ENCODE assay signal across 23 mouse cellular contexts in genomic region chr14:35574489-35574888, GRCm38 (mm10).
"Had no signal": no experiment of that assay in that cellular context is flagged by ENCODE, and none has a peak within 500 bp of the region (broad histone marks: within the 10 kb centered on the region; RNA-seq: fewer than 3 reads in every experiment).

No protein-coding gene starts in this region.

- H3K4me1 ChIP-seq: heart, embryonic 10.5 days; heart, embryonic 12.5 days; hindbrain, embryonic 10.5 days; hindbrain, embryonic 12.5 days; intestine, embryonic 15.5 days; limb, embryonic 13.5 days; limb, embryonic 15.5 days; liver, embryonic 12.5 days had no signal

- H3K4me3 ChIP-seq: gastrocnemius, adult 2 months; heart, adult 2 months; heart, embryonic 10.5 days; heart, embryonic 12.5 days; hindbrain, embryonic 10.5 days; hindbrain, embryonic 12.5 days; intestine, embryonic 15.5 days; limb, embryonic 13.5 days; limb, embryonic 15.5 days; liver, embryonic 12.5 days had no signal

- H3K9me3 ChIP-seq: heart, embryonic 10.5 days; heart, embryonic 12.5 days; hindbrain, embryonic 10.5 days; hindbrain, embryonic 12.5 days; intestine, embryonic 15.5 days; limb, embryonic 13.5 days; limb, embryonic 15.5 days; liver, embryonic 12.5 days had no signal

- DNase-seq: gastrocnemius, adult 2 months; gastrocnemius, postnatal 10 days; gastrocnemius, postnatal 25 days; heart, adult 2 months; heart, postnatal 10 days; heart, postnatal 4 days; kidney, adult 18-20 months; kidney, adult 8-10 months; kidney, postnatal 10 days; kidney, postnatal 25 days; layer of hippocampus, adult 9-11 months; layer of hippocampus, postnatal 36 days; left cerebral cortex, postnatal 4 days had no signal

- H3K9ac ChIP-seq: heart, embryonic 12.5 days; hindbrain, embryonic 12.5 days; hindbrain, embryonic 14.5 days; intestine, embryonic 15.5 days; limb, embryonic 13.5 days; limb, embryonic 15.5 days; liver, embryonic 12.5 days; liver, embryonic 14.5 days had no signal

- H3K27ac ChIP-seq: gastrocnemius, adult 2 months; heart, adult 2 months; heart, embryonic 10.5 days; hindbrain, embryonic 10.5 days; hindbrain, embryonic 12.5 days; hindbrain, embryonic 14.5 days; intestine, embryonic 15.5 days; limb, embryonic 13.5 days; limb, embryonic 15.5 days; liver, embryonic 12.5 days; liver, embryonic 14.5 days had no signal

- H3K36me3 ChIP-seq: heart, embryonic 10.5 days; heart, embryonic 12.5 days; hindbrain, embryonic 10.5 days; hindbrain, embryonic 12.5 days; intestine, embryonic 15.5 days; limb, embryonic 13.5 days; limb, embryonic 15.5 days; liver, embryonic 12.5 days had no signal
